Mouse (Mus musculus): ENCODE measurements at regions not wholly inside any gene's neighbourhood (a gene's known extent, or its start where the extent isn't known, plus 50 kb on each side); places are given as distances from the start of the nearest gene placed in this dataset.

DNA sequence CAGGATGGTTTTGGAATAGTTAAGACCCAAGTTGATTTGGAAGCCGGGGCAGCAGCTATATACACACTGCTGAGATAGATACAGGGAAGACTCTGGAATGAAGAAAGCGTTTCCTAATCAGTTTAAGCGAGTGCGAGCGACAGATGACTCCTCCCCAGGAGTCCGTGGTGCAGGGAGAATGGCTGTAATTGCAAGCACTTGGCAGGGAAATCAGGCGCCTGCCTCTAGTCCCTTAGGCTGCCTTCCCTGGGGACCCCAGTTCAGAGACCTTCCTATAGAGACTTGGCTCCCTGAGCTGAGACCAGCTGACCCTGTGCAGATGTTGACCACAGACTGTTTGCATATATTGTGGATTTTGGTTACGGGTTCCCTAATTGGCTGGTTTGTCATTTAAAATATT is 228.3 kb upstream of the 4930535I16Rik start:
- TF ChIP-seq CTCF (IDR thresholded peaks at IDR 0.05; ENCODE audit: control insufficient read depth, insufficient read depth, insufficient read length) (no peak), MYOG (IDR thresholded peaks at IDR 0.05; ENCODE audit: control insufficient read depth, extremely low read depth, insufficient read length) (no peak), FOSL1 (IDR thresholded peaks at IDR 0.05; ENCODE audit: insufficient read depth, low read length, poor library complexity, severe bottlenecking) (no peak)

Measured in C2C12 (cell line).